Mouse (Mus musculus) kidney, postnatal 4 days (tissue): ENCODE data around the gene Hes2.

Experiments
- DNase-seq, 2 experiments: peaks; one replicate each; pipeline ENCODE4 v3.0.0; 2021; ENCODE audit warnings: mixed read lengths in 2 of 2

Gene Hes2

DNA sequence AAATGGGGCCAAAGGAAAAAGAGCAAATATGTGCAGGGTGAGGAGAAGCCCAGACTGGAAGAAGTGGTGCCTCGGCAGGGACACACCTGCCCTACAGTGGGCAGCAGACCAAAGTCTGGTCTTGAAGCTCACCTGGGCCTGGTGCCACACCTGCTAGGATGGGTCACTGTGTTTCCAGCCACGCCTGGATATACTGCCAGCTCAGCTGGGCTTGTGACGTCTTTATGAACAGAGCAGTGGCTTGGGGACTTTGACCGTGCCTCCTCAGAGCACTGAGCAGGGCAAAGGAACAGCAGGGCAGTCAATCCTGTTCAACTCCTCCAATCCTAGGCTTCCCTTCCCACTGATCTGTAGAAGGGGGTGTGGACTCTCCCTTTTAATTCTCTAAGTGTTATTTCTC, 2.1 kb downstream of the Hes2 start:
- peak in 1 of 2 experiments; percentile 55 for DNase-seq

DNA sequence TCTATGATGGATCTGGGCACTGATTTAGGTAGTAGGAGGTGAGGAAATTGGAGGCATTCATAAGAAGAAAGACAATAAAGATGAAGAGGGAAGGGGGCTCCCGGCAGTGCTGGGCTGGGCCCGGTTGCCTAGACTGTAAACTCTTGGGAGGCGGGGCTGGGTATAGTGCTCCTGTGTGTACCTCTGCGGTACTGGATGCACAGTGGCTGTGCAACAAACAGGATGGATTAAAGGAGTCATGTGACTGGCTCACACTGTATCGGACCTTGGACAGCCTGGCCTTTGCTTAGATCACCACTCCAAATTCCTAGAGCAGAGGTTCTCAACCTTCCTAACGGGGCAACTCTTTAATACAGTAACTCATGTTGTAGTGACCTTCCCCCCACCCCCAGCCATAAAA, 2.9 kb downstream of the Hes2 start:
- no peak for DNase-seq

DNA sequence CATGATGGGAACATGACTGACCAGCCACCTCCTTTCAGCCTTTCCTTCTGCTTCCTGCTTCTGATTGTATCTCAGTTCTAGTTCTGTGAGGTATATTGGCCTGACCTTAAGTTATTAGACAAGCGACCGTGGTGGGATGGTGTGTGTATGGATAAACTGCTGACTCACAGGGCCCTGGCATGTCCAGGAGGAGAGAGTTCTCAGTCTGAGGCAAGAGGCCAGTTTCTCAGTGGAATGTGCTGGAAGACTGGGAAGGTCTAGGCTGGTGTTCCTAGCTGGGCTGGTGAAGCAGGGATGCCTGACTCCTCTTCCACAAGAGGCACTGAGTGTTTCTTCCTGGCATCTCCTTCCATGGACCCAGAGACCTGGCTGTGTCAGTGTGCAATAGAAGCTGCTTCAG, 4.1 kb downstream of the Hes2 start:
- no peak for DNase-seq

DNA sequence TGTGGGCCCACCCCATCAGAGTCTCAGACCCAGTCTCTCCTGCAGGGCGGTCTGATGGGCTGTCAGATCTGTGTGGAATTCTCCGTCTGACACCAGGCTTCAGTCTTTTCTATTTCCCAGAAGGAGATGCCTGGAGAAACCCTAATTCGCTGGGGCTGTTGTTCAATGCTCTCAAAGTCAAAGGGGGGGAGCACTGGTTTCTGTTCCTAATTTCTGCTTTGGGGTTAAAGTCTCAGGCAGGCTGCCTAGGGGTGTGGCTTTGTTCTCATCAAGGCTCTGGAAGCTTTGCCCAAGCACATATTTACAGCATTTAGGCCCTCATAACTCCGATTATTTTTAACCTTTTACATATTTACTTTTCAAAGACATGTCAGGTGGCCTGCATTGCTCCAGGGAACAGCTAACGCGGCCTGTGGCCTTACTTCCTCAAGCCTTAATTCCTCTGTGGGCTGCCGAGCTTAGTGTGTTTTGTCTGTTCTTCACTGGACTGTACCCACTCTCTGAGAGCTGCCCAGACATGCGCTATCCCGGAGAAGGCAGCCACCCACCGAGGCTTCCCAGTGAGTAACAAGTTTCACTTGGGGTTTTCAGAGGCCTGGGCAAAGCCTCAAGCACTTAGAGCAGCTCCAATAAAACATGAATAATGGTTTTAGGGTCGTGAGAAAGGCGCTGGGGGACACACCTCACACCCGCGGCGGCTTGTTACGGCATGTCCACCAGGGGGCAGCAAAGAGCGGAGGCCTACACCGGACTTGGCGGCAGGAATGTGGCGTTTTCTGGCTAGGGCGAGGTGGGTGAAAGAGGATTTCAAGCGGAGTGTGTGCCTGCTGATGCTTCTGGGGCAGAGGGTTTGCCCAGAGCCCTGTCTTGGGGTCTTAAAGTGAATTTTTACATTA, 6.6 kb downstream of the Hes2 start:
- DNase-seq: peak; percentile 89

DNA sequence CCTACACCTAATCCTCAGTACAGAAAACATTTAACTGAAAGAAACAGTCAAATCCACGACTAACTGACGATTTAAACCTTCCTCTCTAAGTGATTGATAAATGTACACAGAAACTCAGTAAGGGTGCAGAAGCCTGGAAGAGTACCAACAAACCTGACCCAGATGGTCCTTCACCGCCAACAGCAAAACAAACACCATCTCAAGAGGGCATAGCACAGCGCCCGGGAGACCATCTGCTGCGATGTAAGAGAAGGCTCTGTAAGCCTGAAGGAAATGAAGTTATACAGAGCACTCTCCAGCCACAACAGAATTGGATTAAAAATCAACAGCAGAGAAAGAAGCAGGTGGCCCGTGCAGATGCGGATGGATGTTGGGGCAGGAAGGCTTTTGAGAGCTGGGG, 9.4 kb downstream of the Hes2 start:
- no peak for DNase-seq

DNA sequence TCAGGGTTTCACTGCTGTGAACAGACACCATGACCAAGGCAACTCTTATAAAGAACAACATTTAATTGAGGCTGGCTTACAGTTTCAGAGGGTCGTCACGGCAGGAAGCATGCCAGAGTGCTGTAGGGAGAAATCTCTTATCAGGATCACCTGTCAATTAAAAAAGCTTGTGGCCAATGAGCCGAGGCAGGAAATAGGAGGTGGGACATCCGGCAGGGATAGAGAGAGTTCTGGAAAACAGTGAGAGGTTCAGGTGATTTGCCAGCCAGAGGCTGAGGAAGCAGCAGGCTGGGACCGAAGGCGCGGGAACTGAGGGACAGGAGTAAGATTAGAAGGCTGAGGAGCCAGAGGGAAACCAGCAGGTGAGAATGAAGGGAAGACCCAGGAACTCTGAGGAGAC, 10.4 kb downstream of the Hes2 start:
- no peak for DNase-seq

DNA sequence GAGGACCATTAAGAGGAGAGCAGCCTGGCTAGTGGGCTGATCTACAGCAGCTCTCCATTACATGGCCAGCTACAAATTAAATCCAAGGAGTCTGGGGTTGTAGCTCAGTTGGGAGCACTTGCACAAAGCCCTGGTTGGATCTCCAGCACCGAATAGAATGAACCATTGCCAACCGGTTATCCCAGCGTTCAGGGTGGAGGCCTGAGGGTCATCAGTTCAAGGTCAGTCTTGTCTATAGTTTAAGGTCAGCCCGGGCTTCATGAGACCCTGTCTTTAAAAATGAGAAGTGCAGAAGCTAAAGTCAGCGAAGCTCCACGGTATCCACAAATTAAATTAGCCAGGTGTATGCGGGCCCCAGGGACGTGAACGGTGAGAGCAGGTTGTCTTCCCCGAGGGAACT, 11.6 kb downstream of the Hes2 start:
- DNase-seq: no peak

DNA sequence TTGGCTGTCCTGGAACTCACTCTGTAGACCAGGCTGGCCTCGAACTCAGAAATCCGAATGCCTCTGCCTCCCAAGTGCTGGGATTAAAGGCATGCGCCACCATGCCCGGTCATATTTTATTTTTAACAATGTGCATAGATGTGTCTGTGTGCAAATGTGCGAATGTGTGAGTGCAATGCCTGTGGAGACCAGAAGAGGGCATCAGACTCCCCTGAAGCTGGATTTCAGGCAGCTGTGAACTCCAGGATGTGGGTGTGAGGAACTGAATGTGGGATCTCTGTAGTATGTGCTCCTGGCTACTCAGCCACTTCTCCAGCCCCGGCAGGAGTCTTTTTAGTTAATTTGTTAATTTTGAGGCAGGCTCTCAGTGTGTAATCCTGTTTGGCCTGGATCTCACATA, 12.9 kb downstream of the Hes2 start:
- no peak for DNase-seq

DNA sequence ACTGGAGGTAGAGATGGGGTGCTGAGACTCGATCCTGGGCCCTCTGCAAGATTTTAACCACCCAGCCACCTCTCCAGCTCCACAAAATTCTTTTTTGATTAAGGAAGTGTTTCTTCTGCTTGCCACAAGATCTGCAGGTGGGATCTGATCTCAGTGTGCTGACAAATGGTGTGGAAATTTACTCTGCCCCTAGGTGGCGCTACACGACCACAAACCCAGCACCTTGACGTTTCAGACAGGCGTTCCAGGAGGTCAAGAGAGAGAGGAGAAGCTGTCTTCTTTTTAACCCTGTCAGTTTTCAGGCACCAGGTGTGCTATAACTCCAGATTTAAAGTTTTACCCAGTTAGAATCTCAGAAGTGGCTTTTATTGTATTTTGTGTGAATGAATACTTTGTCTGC, 14.4 kb downstream of the Hes2 start:
- DNase-seq: peak; percentile 85 to 87

DNA sequence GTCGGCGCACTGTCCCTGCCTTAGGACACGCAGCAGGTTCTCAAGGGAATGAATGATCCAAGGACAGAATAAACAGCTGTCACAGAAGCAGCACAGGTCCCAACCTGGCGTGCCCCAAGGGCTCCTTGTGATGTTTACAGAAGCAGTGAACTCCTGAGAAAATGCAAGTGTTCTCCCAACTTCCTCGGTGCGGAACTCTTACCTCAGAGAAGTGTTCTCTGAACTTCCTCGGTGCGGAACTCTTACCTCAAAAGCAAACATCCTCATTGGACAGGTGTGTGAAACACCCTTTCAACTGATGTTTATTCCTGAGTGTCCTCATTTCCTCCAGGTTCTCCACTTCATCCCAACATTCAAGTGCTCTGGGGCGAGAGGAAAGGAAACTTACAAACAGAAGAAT, 15.3 kb downstream of the Hes2 start:
- no peak for DNase-seq

DNA sequence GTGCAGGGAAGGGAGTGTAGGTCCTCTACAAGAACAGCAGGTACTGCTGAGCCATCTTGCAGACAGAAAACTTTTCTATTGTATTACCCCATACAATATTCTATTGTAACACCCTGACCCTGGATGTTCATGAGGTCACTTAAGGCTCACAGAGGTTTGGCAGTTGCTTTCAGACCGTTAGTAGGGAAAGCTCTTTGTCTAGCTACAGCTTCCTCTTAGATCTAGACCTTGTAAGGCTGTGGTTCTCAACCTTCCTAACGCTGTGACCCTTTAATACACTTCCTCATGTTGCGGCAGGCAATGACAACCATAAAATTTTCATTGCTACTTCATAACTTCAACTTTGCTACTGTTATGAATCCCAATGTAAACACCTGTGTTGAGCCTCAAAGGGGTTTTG, 18.0 kb downstream of the Hes2 start:
- DNase-seq: no peak

DNA sequence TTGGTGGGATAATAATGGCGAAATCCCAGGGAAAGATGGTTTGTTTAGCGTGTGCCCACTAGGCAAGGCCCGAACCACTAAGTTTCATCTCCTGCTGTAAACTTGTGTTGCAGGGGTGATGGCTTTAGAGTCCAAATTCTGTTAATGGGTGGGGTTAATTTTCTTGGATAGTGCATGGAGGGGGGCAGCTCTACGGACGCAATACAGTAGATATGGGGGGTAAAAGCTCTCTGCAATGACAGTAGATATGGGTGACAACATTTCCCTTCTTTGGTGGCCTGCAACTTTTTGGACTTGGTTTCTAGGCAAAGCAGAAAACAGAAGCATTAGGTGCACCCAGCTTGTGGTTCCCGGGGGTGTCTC, 18.5 kb downstream of the Hes2 start:
- no peak for DNase-seq

DNA sequence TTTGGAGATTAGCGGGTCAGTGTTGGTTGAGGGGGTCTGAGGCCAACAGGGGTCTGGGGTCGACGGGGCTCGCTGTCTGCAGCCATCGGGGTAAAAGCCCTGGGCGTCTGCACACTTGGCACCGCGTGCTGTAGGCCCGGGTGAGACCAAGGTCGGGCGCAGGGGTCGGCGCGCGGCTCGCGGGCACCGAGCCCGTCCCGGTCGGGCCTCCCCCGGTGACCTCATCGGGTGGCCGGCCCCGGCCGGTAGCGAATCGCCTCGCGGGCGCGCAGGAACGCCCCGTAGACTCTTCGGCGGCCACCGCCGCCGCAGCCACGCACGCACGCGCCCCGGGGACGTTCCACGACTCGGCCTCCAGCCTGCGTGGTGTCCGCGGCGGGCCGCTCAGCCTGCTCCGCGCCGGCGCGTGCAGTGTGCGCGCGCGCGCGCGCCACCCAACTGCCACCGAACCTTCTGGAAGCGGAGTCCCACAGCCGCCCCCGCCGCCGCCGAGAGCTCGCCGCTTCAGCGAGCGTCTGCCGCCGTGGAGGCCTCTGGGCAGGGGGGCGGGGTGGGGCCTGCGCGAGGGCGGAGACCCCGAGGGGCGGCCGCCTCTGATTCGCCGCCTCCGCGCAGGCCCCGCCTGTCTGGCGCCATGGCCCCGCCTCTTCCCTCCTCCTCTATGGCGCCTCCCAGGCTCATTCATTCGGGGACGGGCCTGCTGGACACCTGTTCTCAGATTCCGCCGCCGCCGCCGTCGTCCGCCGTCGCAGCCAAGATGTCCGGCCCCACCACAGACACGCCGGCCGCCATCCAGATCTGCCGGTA, 19.1 kb downstream of the Hes2 start, which contains the start of gene Acot7:
Gene Acot7 (plus strand): TSS at position 598 of the 807 bp plus-strand sequence.
- DNase-seq: peak; percentile 95 to 97

DNA sequence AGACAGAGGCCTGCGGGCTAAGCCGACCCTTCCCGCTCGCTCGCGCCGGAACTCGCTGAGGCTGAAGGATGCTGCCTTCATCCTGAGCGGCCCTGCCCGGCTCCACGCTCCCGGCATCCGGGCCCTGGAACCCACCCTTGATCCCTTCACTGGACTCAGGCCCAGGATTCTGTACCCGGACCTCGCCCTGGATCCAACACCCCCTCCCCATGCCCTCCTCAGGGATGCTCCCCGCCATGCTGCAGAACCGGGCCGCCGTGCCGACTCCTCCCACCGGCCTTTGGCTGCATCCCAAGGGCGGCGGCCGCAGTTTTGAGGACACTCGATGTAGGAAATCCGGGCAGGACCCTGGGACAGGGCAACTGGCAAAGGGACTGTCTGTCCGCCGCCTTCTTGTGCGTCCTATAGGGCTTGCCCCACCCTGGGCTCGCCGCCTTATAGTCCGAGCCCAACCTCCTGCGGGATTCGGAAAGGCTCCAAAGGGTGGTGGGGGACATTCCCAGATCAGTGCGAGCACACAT, 19.7 kb downstream of the Hes2 start:
- peak; percentile 57 to 69 for DNase-seq

DNA sequence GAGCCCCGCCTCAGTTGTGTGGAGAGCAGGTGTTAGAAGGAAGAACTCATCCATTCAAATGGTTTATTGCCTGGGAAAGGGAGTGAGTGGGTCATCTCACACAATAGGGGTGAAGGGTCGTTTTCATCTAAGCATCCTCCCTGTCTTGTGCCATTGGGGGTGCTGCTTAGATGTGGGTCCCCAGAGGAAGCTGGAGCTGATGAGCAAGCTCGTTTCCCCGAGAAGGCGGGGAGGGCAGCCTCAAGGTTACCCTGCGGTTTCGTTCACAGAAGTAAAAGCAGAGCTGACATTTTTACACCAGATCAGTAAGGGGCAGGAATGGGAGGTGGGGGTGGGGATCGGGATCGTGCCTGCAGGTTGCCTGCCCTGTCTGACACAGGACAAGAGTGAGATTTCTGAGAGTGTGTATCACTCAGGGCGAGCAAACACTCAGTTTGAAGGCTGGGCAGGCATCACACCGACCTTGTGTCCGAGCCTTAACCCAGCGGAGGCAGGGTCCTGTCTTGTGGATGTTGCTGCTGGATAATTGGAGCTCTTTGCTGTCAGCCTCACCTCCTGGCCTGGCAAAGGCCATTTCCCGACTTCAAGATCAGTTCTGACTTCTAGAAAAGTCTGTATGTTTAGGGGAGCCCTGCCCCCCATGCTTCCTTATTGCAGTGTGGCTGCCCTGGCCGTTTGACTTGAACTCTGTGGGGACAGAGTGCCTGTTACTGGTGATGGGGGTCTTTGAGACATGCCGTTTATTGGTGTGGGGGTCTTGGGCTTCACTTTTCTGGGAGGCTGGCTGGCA, 20.4 kb downstream of the Hes2 start:
- no peak for DNase-seq

DNA sequence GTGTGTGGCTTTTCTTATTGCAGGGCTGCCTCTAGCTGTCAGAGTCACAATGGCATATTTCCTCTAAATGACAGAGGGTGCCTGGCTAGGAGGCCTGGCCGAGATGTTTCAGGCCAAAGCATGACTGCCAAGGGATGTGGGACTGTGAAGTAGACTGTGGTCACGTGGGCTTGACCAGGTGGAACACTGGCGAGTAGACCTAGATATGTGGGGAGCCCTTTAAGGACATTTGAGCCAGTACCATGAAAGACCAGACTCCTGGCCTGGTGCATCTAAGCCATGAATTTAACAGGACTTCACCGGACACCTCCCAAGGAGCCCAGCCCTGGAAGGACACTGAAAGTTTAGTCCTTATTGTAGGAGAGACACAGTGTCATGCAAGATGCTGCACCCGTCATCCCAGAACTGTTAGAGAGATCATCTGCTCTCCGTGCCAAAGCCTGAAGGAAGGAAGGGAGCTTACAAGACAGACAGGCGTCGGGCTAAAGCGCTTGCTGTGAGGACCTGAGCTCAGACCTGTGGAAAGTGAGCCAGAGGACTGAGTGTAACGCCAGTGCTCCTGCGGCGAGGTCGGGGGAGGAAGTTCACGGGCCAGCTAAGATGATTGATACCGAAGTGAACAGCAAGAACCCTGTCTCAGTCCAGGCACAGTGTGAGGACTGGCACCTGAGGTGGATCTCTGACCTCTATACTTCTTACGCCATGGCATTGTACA, 21.4 kb downstream of the Hes2 start:
- no peak for DNase-seq

DNA sequence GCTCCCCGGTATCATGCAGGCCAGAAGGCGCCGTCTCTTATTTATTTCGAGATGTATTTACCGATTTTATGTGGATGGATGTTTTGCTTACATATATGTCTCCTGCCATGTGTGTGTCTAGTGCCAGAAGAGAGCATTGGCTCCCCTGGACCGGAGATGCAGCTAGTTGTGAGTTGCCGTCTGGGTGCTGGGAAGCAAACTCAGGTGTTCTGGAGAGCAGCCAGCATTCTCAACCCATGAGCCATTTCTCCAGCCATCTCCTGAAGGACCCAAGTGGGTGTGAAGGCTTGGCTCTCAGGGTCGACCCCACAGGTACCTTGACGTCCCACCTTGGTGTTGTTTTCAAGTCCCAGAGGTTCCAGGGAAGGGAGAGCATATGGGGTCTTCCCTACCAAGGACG, 23.5 kb downstream of the Hes2 start:
- no peak for DNase-seq

DNA sequence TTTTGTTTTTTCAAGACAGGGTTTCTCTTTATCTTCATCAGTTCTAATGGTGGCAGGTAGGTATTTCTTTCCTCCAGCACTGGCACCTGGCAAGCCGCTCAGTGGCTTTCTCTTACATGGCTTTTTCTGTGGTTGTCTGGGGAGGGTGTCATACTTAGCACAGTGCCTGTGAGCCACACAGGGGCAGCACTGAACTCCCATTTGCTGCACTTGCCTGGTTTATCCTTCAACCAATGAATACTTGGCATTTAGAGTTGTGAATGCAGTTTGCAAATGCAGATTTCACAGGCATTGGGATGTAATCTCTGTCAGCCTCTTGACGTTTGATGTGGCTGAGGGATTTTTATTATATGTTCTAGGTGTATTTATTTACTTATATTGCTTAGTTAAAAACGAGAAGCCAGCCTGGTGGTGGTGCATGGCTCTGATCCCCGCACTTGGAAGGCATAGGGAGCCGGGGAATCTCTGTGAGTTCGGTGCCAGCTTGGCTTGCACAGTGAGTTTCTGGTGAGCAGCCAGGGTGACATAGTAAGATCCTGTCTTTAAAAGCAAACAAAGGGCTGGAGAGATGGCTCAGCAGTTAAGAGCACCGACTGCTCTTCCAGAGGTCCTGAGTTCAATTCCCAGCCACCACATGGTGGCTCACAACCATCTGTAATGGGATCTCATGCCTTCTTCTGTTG, 25.8 kb downstream of the Hes2 start:
- DNase-seq: peak in 1 of 2 experiments; percentile 38

DNA sequence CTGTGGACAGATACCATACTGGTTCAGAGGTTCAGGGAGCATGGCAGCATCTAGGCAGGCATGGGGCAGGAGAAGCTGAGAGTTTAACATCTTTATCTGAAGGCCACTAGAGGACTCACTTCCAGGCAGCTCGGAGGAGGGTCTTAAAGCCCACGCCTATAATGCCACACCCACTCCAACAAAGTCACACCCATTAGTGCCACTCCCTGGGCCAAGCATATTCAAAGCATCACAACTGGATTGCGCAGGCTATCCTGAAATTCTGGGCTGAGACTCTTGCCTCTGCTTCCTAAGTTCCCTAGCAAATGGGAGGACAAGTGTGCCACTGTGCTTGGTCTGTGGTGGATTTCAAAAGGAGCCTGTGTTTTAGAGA, 26.5 kb downstream of the Hes2 start:
- peak; percentile 51 to 70 for DNase-seq

DNA sequence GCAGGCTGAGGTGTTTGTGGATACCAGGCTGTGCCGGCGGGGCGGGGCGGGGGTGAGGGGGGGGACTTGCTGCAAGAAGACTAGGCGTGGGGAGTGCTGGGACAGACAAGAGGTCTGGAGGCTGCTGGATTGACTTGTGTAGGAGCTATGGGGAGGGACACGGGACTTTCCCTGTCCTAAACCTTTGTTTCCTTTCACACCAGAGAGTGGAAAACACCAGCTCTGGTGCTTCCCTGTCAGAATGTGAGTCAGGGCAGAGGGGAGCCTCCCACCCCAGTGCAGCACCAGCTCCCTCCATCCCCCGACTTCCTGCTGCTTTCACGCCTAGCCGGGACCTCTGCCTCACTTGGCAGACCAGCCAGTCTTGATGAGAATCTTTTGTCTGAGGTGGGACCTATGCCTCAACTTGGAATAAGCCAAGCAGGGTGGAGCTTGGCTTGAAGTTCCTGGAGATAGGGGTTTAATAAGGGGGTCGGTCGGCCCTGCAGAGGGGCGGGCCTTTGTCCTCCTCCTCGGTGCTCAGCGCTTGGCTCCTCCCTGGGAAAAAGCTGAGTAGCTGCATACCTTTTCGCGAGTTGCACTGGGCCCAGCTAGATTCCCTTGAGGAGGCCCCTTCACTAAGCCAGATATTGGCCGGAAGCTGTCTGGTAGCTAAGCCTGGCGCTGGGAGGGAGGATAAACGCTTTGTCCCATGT, 27.0 kb downstream of the Hes2 start:
- peak; percentile 71 to 81 for DNase-seq
